Mouse (Mus musculus): ENCODE measurements around the gene Osbp2. TPM values are rescaled to one million over a fixed set of nuclear protein-coding genes. Genes with fewer than 3 reads are reported as not detected.

Gene Osbp2
- polyA plus RNA-seq, 1 experiment from 2014 or later: 1.6 TPM

DNA sequence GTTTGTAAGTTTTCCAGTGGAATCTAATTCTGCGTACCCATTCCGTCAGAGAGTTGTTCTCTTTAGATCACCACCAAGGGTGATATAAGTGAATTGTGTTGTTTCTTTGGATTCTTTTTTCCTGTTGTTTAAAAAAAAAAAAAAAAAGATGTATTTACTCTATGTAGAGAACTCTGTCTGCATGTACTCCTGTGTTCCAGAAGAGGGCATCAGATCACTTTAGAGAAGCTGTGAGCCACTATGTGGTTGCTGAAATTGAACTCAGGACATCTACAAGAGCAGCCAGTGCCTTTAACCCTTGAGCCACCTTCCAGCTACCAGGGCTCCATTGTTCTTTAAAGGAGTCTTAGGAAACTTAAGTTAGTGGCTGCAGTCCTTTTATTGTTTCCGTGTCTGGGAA is 166.3 kb downstream of the Osbp2 start:
- no peak overlapping the region for H3K9ac ChIP-seq (ENCODE audit: low read length)
- no peak overlapping the region for H3K4me2 ChIP-seq (ENCODE audit: low read depth, low read length)
- ATAC-seq (replicated peaks; ENCODE audit: extremely low read depth, insufficient read depth, low FRiP score): no peak
- peaks cover 2% of the 10 kb centered on the region; the same call in 1 of the 2 replicates for H3K36me3 ChIP-seq (ENCODE audit: control insufficient read depth, insufficient read depth)
- no peak overlapping the region for H3K27ac ChIP-seq (ENCODE audit: low read length)
- WGBS: 80% methylated on average over 3 of the region's 3 CpGs
- no peaks in the 10 kb centered on the region for H3K4me1 ChIP-seq (ENCODE audit: control insufficient read depth, insufficient read depth, low read length)
- no peaks in the 10 kb centered on the region for H3K9me3 ChIP-seq (replicated peaks; ENCODE audit: control insufficient read depth, low read length)
- no peaks in the 10 kb centered on the region for H3K27me3 ChIP-seq (ENCODE audit: control insufficient read depth, insufficient read depth, low read length)
- no peak overlapping the region for H3K4me3 ChIP-seq (ENCODE audit: low read length)

- no peaks in the 10 kb centered on the region for H3K9me3 ChIP-seq (replicated peaks; ENCODE audit: control insufficient read depth, low read length)
- peaks cover 8% of the 10 kb centered on the region; the same call in 1 of the 2 replicates for H3K36me3 ChIP-seq (ENCODE audit: control insufficient read depth, insufficient read depth)
- no peak overlapping the region for H3K9ac ChIP-seq (ENCODE audit: low read length)
- no peaks in the 10 kb centered on the region for H3K27me3 ChIP-seq (ENCODE audit: control insufficient read depth, insufficient read depth, low read length)
- H3K4me2 ChIP-seq (ENCODE audit: low read depth, low read length): no peak overlapping the region
- no peak overlapping the region for H3K4me3 ChIP-seq (ENCODE audit: low read length)
- H3K27ac ChIP-seq (ENCODE audit: low read length): no peak overlapping the region
- WGBS: 78% methylated on average over 5 of the region's 5 CpGs
- ATAC-seq (replicated peaks; ENCODE audit: extremely low read depth, insufficient read depth, low FRiP score): no peak
- H3K4me1 ChIP-seq (ENCODE audit: control insufficient read depth, insufficient read depth, low read length): no peaks in the 10 kb centered on the region
These were observed 167.6 kb downstream of the Osbp2 start for GRCm38 (mm10) chr11:3696086-3696616.

GRCm38 (mm10) chr11:3691746-3692145 is 172.0 kb downstream of the Osbp2 start:
- Histone ChIP-seq H3K9me3 (replicated peaks; ENCODE audit: control insufficient read depth, low read length) (no peaks in the 10 kb centered on the region), H3K4me1 (ENCODE audit: control insufficient read depth, insufficient read depth, low read length) (no peaks in the 10 kb centered on the region), H3K27me3 (ENCODE audit: control insufficient read depth, insufficient read depth, low read length) (no peaks in the 10 kb centered on the region), H3K36me3 (ENCODE audit: control insufficient read depth, insufficient read depth) (peaks cover 45% of the 10 kb centered on the region), H3K9ac (ENCODE audit: low read length) (no peak overlapping the region), H3K4me3 (ENCODE audit: low read length) (no peak overlapping the region), H3K4me2 (ENCODE audit: low read depth, low read length) (no peak overlapping the region), H3K27ac (ENCODE audit: low read length) (no peak overlapping the region)
- no peak for ATAC-seq (replicated peaks; ENCODE audit: extremely low read depth, insufficient read depth, low FRiP score)
- WGBS: 86% methylated on average over 2 of the region's 2 CpGs

GRCm38 (mm10) chr11:3686885-3687284 is 176.8 kb downstream of the Osbp2 start:
- Histone ChIP-seq H3K27ac (ENCODE audit: low read length) (no peak overlapping the region), H3K9ac (ENCODE audit: low read length) (no peak overlapping the region), H3K4me3 (ENCODE audit: low read length) (no peak overlapping the region), H3K4me2 (ENCODE audit: low read depth, low read length) (no peak overlapping the region), H3K36me3 (ENCODE audit: control insufficient read depth, insufficient read depth) (peaks cover 74% of the 10 kb centered on the region), H3K4me1 (ENCODE audit: control insufficient read depth, insufficient read depth, low read length) (no peaks in the 10 kb centered on the region), H3K9me3 (replicated peaks; ENCODE audit: control insufficient read depth, low read length) (no peaks in the 10 kb centered on the region), H3K27me3 (ENCODE audit: control insufficient read depth, insufficient read depth, low read length) (no peaks in the 10 kb centered on the region)
- WGBS: 86% methylated on average over 2 of the region's 2 CpGs
- no peak for ATAC-seq (replicated peaks; ENCODE audit: extremely low read depth, insufficient read depth, low FRiP score)

DNA sequence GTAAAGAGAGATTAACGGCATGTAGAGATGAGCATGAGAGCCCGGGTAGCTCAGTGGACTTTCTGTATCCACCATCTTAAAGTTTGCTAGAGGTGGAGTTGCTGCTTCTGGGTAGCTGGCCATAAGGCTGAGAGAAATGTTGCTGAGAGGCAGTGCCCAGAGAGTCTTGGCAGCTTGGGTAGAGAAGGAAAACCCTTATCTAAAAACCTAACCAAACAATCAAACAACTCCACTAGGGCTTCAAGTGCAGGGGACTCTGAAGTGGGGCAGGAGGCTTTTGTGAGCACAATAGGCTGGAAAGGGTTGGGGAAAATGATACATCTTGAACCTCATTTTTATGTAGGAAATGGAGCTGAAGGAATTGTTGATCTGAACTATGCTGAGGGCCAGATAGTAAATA is 177.4 kb downstream of the Osbp2 start:
- WGBS: 90% methylated on average over 2 of the region's 2 CpGs
- no peak overlapping the region for H3K4me3 ChIP-seq (ENCODE audit: low read length)
- H3K9ac ChIP-seq (ENCODE audit: low read length): no peak overlapping the region
- no peak overlapping the region for H3K27ac ChIP-seq (ENCODE audit: low read length)
- no peaks in the 10 kb centered on the region for H3K27me3 ChIP-seq (ENCODE audit: control insufficient read depth, insufficient read depth, low read length)
- no peak overlapping the region for H3K4me2 ChIP-seq (ENCODE audit: low read depth, low read length)
- H3K9me3 ChIP-seq (replicated peaks; ENCODE audit: control insufficient read depth, low read length): no peaks in the 10 kb centered on the region
- no peaks in the 10 kb centered on the region for H3K4me1 ChIP-seq (ENCODE audit: control insufficient read depth, insufficient read depth, low read length)
- ATAC-seq (replicated peaks; ENCODE audit: extremely low read depth, insufficient read depth, low FRiP score): no peak
- H3K36me3 ChIP-seq (ENCODE audit: control insufficient read depth, insufficient read depth): peaks cover 77% of the 10 kb centered on the region

GRCm38 (mm10) chr11:3685431-3685830 is 178.3 kb downstream of the Osbp2 start:
- Histone ChIP-seq H3K27me3 (ENCODE audit: control insufficient read depth, insufficient read depth, low read length) (no peaks in the 10 kb centered on the region), H3K36me3 (ENCODE audit: control insufficient read depth, insufficient read depth) (peaks cover 72% of the 10 kb centered on the region), H3K4me1 (ENCODE audit: control insufficient read depth, insufficient read depth, low read length) (no peaks in the 10 kb centered on the region), H3K4me2 (ENCODE audit: low read depth, low read length) (no peak overlapping the region), H3K9me3 (replicated peaks; ENCODE audit: control insufficient read depth, low read length) (no peaks in the 10 kb centered on the region), H3K9ac (ENCODE audit: low read length) (no peak overlapping the region), H3K27ac (ENCODE audit: low read length) (no peak overlapping the region), H3K4me3 (ENCODE audit: low read length) (no peak overlapping the region)
- no peak for ATAC-seq (replicated peaks; ENCODE audit: extremely low read depth, insufficient read depth, low FRiP score)
- WGBS: 93% methylated on average over 8 of the region's 8 CpGs

DNA sequence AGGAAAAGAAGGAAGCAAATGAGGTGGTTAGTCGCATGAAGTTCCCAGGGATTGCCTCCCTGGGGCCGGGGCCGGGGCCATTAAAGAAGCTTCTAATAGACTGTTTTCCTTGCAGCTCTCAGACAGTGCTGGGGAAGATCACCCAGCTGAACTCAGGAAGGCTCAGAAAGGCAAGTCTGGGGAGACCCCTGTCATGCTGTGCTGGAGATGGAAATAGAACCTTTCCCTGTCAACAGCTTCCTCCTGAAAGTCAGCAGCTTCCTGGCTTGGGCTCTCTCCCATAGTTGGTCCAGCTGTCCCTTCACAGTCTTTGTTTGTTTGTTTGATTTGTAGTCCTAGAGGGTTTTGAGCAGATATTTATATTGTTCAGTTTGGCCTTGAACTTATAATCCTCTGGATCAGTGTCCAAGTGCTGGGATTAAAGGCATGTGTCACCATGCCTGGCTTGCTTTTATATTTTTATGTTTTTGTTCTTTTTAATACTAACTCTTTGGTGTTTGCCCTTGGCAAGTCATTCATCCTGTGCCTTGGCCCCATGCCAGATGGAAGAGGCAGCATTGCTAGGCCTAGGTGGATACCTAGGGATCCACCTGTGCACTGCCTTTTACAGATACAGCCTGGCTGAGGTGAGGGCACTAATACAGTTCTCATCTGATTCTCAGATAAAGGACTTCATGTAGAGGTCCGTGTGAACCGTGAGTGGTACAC is 178.8 kb downstream of the Osbp2 start:
- Histone ChIP-seq H3K27ac (ENCODE audit: low read length) (no peak overlapping the region), H3K4me3 (ENCODE audit: low read length) (no peak overlapping the region), H3K27me3 (ENCODE audit: control insufficient read depth, insufficient read depth, low read length) (no peaks in the 10 kb centered on the region), H3K9ac (ENCODE audit: low read length) (no peak overlapping the region), H3K9me3 (replicated peaks; ENCODE audit: control insufficient read depth, low read length) (no peaks in the 10 kb centered on the region), H3K36me3 (ENCODE audit: control insufficient read depth, insufficient read depth) (peaks cover 74% of the 10 kb centered on the region), H3K4me2 (ENCODE audit: low read depth, low read length) (no peak overlapping the region), H3K4me1 (ENCODE audit: control insufficient read depth, insufficient read depth, low read length) (no peaks in the 10 kb centered on the region)
- 89% methylated on average over 5 of the region's 5 CpGs for WGBS
- ATAC-seq (replicated peaks; ENCODE audit: extremely low read depth, insufficient read depth, low FRiP score): no peak

- H3K9me3 ChIP-seq (replicated peaks; ENCODE audit: control insufficient read depth, low read length): no peaks in the 10 kb centered on the region
- H3K27me3 ChIP-seq (ENCODE audit: control insufficient read depth, insufficient read depth, low read length): no peaks in the 10 kb centered on the region
- ATAC-seq (replicated peaks; ENCODE audit: extremely low read depth, insufficient read depth, low FRiP score): no peak
- WGBS: 95% methylated on average over 1 of the region's 1 CpGs
- H3K4me3 ChIP-seq (ENCODE audit: low read length): no peak overlapping the region
- no peak overlapping the region for H3K4me2 ChIP-seq (ENCODE audit: low read depth, low read length)
- H3K36me3 ChIP-seq (ENCODE audit: control insufficient read depth, insufficient read depth): peaks cover 71% of the 10 kb centered on the region
- no peak overlapping the region for H3K9ac ChIP-seq (ENCODE audit: low read length)
- H3K27ac ChIP-seq (ENCODE audit: low read length): no peak overlapping the region
- no peaks in the 10 kb centered on the region for H3K4me1 ChIP-seq (ENCODE audit: control insufficient read depth, insufficient read depth, low read length)
These were observed 179.5 kb downstream of the Osbp2 start for GRCm38 (mm10) chr11:3684232-3684631.

GRCm38 (mm10) chr11:3683696-3684095 is 180.0 kb downstream of the Osbp2 start:
- ATAC-seq (replicated peaks; ENCODE audit: extremely low read depth, insufficient read depth, low FRiP score): no peak
- 92% methylated on average over 11 of the region's 11 CpGs for WGBS
- Histone ChIP-seq H3K27me3 (ENCODE audit: control insufficient read depth, insufficient read depth, low read length) (no peaks in the 10 kb centered on the region), H3K27ac (ENCODE audit: low read length) (no peak overlapping the region), H3K4me3 (ENCODE audit: low read length) (no peak overlapping the region), H3K4me1 (ENCODE audit: control insufficient read depth, insufficient read depth, low read length) (no peaks in the 10 kb centered on the region), H3K4me2 (ENCODE audit: low read depth, low read length) (no peak overlapping the region), H3K36me3 (ENCODE audit: control insufficient read depth, insufficient read depth) (peaks cover 70% of the 10 kb centered on the region), H3K9ac (ENCODE audit: low read length) (no peak overlapping the region), H3K9me3 (replicated peaks; ENCODE audit: control insufficient read depth, low read length) (no peaks in the 10 kb centered on the region)
